Mouse (Mus musculus): ENCODE data around the gene Efcab6. TPM values are rescaled to one million over a fixed set of nuclear protein-coding genes. Genes with fewer than 3 reads are reported as not detected.

The Efcab6 gene
- polyA plus RNA-seq, 1 experiment from 2014 or later, result not detected

DNA sequence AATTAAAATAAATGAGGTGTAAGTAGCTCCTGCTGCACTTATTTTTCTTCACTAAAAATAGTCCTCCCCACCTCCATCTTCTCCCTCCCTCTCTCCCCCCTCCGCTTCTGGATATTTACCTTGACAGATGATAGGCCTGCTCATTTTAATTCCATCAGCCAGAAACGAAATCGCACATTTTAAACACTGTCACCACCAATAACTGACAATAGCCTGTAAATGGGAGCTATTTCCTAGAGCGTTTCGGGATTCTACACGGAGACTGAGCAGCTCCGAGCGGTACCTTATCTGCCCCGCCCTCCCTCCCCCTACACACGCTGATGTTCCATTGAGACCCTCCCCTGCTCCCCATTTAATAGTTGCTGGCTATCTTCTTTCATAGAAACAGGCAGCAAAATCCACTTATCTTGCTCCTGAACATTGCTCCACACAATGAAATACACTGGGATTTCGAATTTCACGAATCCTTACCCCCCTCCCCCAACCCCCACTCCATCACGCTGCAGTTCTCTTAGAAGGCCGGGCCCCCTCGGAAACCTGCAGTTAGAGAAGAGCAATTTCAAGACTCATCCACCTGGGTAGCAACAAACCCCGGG, 4.4 kb upstream of the Efcab6 start:
- no peaks in the 10 kb centered on the region for H3K36me3 ChIP-seq (ENCODE audit: control insufficient read depth, insufficient read depth)
- no peak overlapping the region for H3K4me2 ChIP-seq (replicated peaks; ENCODE audit: low read depth)
- H3K9me3 ChIP-seq (ENCODE audit: control insufficient read depth), result peaks cover 3% of the 10 kb centered on the region; the same call in 1 of the 2 replicates
- H3K27ac ChIP-seq (ENCODE audit: low read depth, low read length), result no peak overlapping the region
- no peaks in the 10 kb centered on the region for H3K4me1 ChIP-seq (replicated peaks; ENCODE audit: control insufficient read depth, insufficient read depth, low read length)
- no peak for TF ChIP-seq CTCF (IDR thresholded peaks at IDR 0.05; ENCODE audit: low read depth)
- H3K4me3 ChIP-seq (ENCODE audit: low read depth, low read length), result no peak overlapping the region
- 8% methylated on average over 16 of the region's 16 CpGs for WGBS
- H3K27me3 ChIP-seq (replicated peaks; ENCODE audit: control insufficient read depth, insufficient read depth, low read length), result peaks cover 36% of the 10 kb centered on the region
- H3K9ac ChIP-seq (ENCODE audit: low read depth, low read length), result no peak overlapping the region
- no peak for ATAC-seq

GRCm38 (mm10) chr15:84065701-84066100, 522 bp upstream of the Efcab6 start:
- WGBS, result 67% methylated on average over 4 of the region's 4 CpGs
- no peak overlapping the region for H3K4me2 ChIP-seq (replicated peaks; ENCODE audit: low read depth)
- H3K9ac ChIP-seq (ENCODE audit: low read depth, low read length), result no peak overlapping the region

GRCm38 (mm10) chr15:84058841-84059240, 6.3 kb downstream of the Efcab6 start:
- ATAC-seq, result no peak
- no peak overlapping the region for H3K4me3 ChIP-seq (ENCODE audit: low read depth, low read length)
- TF ChIP-seq CTCF (IDR thresholded peaks at IDR 0.05; ENCODE audit: low read depth), result no peak
- H3K36me3 ChIP-seq (ENCODE audit: control insufficient read depth, insufficient read depth), result no peaks in the 10 kb centered on the region
- H3K9me3 ChIP-seq (ENCODE audit: control insufficient read depth), result no peaks in the 10 kb centered on the region
- H3K4me1 ChIP-seq (replicated peaks; ENCODE audit: control insufficient read depth, insufficient read depth, low read length), result no peaks in the 10 kb centered on the region
- no peak overlapping the region for H3K4me2 ChIP-seq (replicated peaks; ENCODE audit: low read depth)
- 84% methylated on average over 6 of the region's 6 CpGs for WGBS
- no peaks in the 10 kb centered on the region for H3K27me3 ChIP-seq (replicated peaks; ENCODE audit: control insufficient read depth, insufficient read depth, low read length)
- no peak overlapping the region for H3K27ac ChIP-seq (ENCODE audit: low read depth, low read length)
- no peak overlapping the region for H3K9ac ChIP-seq (ENCODE audit: low read depth, low read length)

More at GRCm38 (mm10) chr15:84065701-84066100, 522 bp upstream of the Efcab6 start:
- Histone ChIP-seq H3K9me3 (ENCODE audit: control insufficient read depth) (peaks cover 3% of the 10 kb centered on the region; the same call in 1 of the 2 replicates), H3K4me3 (ENCODE audit: low read depth, low read length) (no peak overlapping the region), H3K27me3 (replicated peaks; ENCODE audit: control insufficient read depth, insufficient read depth, low read length) (peaks cover 24% of the 10 kb centered on the region), H3K36me3 (ENCODE audit: control insufficient read depth, insufficient read depth) (no peaks in the 10 kb centered on the region), H3K4me1 (replicated peaks; ENCODE audit: control insufficient read depth, insufficient read depth, low read length) (no peaks in the 10 kb centered on the region), H3K27ac (ENCODE audit: low read depth, low read length) (no peak overlapping the region)
- ATAC-seq, result no peak
- TF ChIP-seq CTCF (IDR thresholded peaks at IDR 0.05; ENCODE audit: low read depth), result peak; percentile 28

- Histone ChIP-seq H3K4me2 (replicated peaks; ENCODE audit: low read depth) (no peak overlapping the region), H3K9me3 (ENCODE audit: control insufficient read depth) (no peaks in the 10 kb centered on the region), H3K9ac (ENCODE audit: low read depth, low read length) (no peak overlapping the region), H3K27me3 (replicated peaks; ENCODE audit: control insufficient read depth, insufficient read depth, low read length) (no peaks in the 10 kb centered on the region), H3K36me3 (ENCODE audit: control insufficient read depth, insufficient read depth) (no peaks in the 10 kb centered on the region), H3K4me3 (ENCODE audit: low read depth, low read length) (no peak overlapping the region), H3K4me1 (replicated peaks; ENCODE audit: control insufficient read depth, insufficient read depth, low read length) (no peaks in the 10 kb centered on the region), H3K27ac (ENCODE audit: low read depth, low read length) (no peak overlapping the region)
- TF ChIP-seq CTCF (IDR thresholded peaks at IDR 0.05; ENCODE audit: low read depth), result peak; percentile 17; the same call in 1 of the 2 replicates
- WGBS, result 63% methylated on average over 5 of the region's 5 CpGs
- ATAC-seq, result no peak
These were observed 9.1 kb downstream of the Efcab6 start for GRCm38 (mm10) chr15:84056083-84056482.

DNA sequence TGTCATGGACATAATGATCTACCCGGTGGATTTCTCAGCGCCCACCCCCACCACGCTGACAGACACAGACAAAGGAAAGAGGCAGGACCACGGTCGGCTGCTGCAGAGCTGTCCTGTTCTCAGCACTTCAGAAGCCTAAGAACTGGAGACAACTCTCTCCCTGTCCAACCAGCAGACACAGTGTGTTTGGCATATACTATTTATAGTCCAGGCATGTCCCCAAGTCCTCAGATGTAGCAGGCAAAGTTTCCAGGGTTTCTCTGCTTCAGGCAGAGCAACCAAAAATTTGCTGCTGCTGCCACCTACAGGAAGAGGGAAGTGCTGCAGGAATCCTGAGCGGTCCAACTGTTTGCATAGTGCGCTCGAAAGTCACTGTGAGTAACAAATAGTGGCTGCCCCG, 11.3 kb downstream of the Efcab6 start:
- Histone ChIP-seq H3K4me1 (replicated peaks; ENCODE audit: control insufficient read depth, insufficient read depth, low read length) (no peaks in the 10 kb centered on the region), H3K4me3 (ENCODE audit: low read depth, low read length) (no peak overlapping the region), H3K27me3 (replicated peaks; ENCODE audit: control insufficient read depth, insufficient read depth, low read length) (no peaks in the 10 kb centered on the region), H3K4me2 (replicated peaks; ENCODE audit: low read depth) (no peak overlapping the region), H3K27ac (ENCODE audit: low read depth, low read length) (no peak overlapping the region), H3K36me3 (ENCODE audit: control insufficient read depth, insufficient read depth) (no peaks in the 10 kb centered on the region), H3K9me3 (ENCODE audit: control insufficient read depth) (no peaks in the 10 kb centered on the region), H3K9ac (ENCODE audit: low read depth, low read length) (no peak overlapping the region)
- peak; percentile 88 for TF ChIP-seq CTCF (IDR thresholded peaks at IDR 0.05; ENCODE audit: low read depth)
- ATAC-seq, result no peak
- WGBS, result 35% methylated on average over 9 of the region's 9 CpGs

- H3K4me2 ChIP-seq (replicated peaks; ENCODE audit: low read depth), result no peak overlapping the region
- no peak for ATAC-seq
- 88% methylated on average over 4 of the region's 4 CpGs for WGBS
- H3K4me3 ChIP-seq (ENCODE audit: low read depth, low read length), result no peak overlapping the region
- H3K9ac ChIP-seq (ENCODE audit: low read depth, low read length), result no peak overlapping the region
- H3K27ac ChIP-seq (ENCODE audit: low read depth, low read length), result no peak overlapping the region
- H3K4me1 ChIP-seq (replicated peaks; ENCODE audit: control insufficient read depth, insufficient read depth, low read length), result no peaks in the 10 kb centered on the region
- no peaks in the 10 kb centered on the region for H3K36me3 ChIP-seq (ENCODE audit: control insufficient read depth, insufficient read depth)
- H3K27me3 ChIP-seq (replicated peaks; ENCODE audit: control insufficient read depth, insufficient read depth, low read length), result no peaks in the 10 kb centered on the region
- no peaks in the 10 kb centered on the region for H3K9me3 ChIP-seq (ENCODE audit: control insufficient read depth)
- no peak for TF ChIP-seq CTCF (IDR thresholded peaks at IDR 0.05; ENCODE audit: low read depth)
These were observed 11.9 kb downstream of the Efcab6 start for GRCm38 (mm10) chr15:84053240-84053639.

All from intestine, postnatal 0 days (tissue).